Mouse (Mus musculus): ENCODE data around the gene Kpna3. TPM values are rescaled to one million over a fixed set of nuclear protein-coding genes. Genes with fewer than 3 reads are reported as not detected.

Gene Kpna3
- polyA plus RNA-seq, 1 experiment: 129 TPM

- H3K27me3 ChIP-seq (ENCODE audit: control insufficient read depth, insufficient read depth, low read length, poor library complexity, severe bottlenecking): no peaks in the 10 kb centered on the region
- H3K9me3 ChIP-seq (replicated peaks; ENCODE audit: control insufficient read depth, insufficient read depth, low read length, poor library complexity, severe bottlenecking): no peaks in the 10 kb centered on the region
Measured at GRCm38 (mm10) chr14:61410020-61410419, 29.7 kb downstream of the Kpna3 start.

GRCm38 (mm10) chr14:61407055-61407454 lies 32.6 kb downstream of the Kpna3 start:
- Histone ChIP-seq H3K9ac (ENCODE audit: low read depth, poor library complexity, severe bottlenecking) (no peak overlapping the region), H3K36me3 (ENCODE audit: control insufficient read depth, insufficient read depth, low read length, poor library complexity, severe bottlenecking) (peaks cover 3% of the 10 kb centered on the region), H3K27ac (ENCODE audit: insufficient read depth, low read length) (no peak overlapping the region), H3K9me3 (replicated peaks; ENCODE audit: control insufficient read depth, insufficient read depth, low read length, poor library complexity, severe bottlenecking) (no peaks in the 10 kb centered on the region), H3K4me3 (ENCODE audit: low read depth, low read length) (no peak overlapping the region), H3K27me3 (ENCODE audit: control insufficient read depth, insufficient read depth, low read length, poor library complexity, severe bottlenecking) (no peaks in the 10 kb centered on the region), H3K4me1 (ENCODE audit: control insufficient read depth, insufficient read depth, low read length) (no peaks in the 10 kb centered on the region)
- no peak for TF ChIP-seq EP300 (IDR thresholded peaks at IDR 0.05; ENCODE audit: insufficient read depth, low read depth, low read length)
- TF ChIP-seq CTCF (IDR thresholded peaks at IDR 0.05; ENCODE audit: low read depth, low read length): no peak
- no peak for TF ChIP-seq POLR2A (IDR thresholded peaks at IDR 0.05; ENCODE audit: insufficient read depth, low read length)

More at GRCm38 (mm10) chr14:61410020-61410419, 29.7 kb downstream of the Kpna3 start:
- no peak for TF ChIP-seq CTCF (IDR thresholded peaks at IDR 0.05; ENCODE audit: low read depth, low read length)
- TF ChIP-seq EP300 (IDR thresholded peaks at IDR 0.05; ENCODE audit: insufficient read depth, low read depth, low read length): no peak
- TF ChIP-seq POLR2A (IDR thresholded peaks at IDR 0.05; ENCODE audit: insufficient read depth, low read length): no peak
- Histone ChIP-seq H3K4me1 (ENCODE audit: control insufficient read depth, insufficient read depth, low read length) (no peaks in the 10 kb centered on the region), H3K9ac (ENCODE audit: low read depth, poor library complexity, severe bottlenecking) (no peak overlapping the region), H3K4me3 (ENCODE audit: low read depth, low read length) (no peak overlapping the region), H3K36me3 (ENCODE audit: control insufficient read depth, insufficient read depth, low read length, poor library complexity, severe bottlenecking) (no peaks in the 10 kb centered on the region), H3K27ac (ENCODE audit: insufficient read depth, low read length) (no peak overlapping the region)

GRCm38 (mm10) chr14:61405761-61406160 lies 33.9 kb downstream of the Kpna3 start:
- no peak overlapping the region for H3K27ac ChIP-seq (ENCODE audit: insufficient read depth, low read length)
- H3K4me3 ChIP-seq (ENCODE audit: low read depth, low read length): no peak overlapping the region
- no peak overlapping the region for H3K9ac ChIP-seq (ENCODE audit: low read depth, poor library complexity, severe bottlenecking)
- no peaks in the 10 kb centered on the region for H3K4me1 ChIP-seq (ENCODE audit: control insufficient read depth, insufficient read depth, low read length)
- H3K36me3 ChIP-seq (ENCODE audit: control insufficient read depth, insufficient read depth, low read length, poor library complexity, severe bottlenecking): peaks cover 3% of the 10 kb centered on the region
- TF ChIP-seq POLR2A (IDR thresholded peaks at IDR 0.05; ENCODE audit: insufficient read depth, low read length) (no peak), EP300 (IDR thresholded peaks at IDR 0.05; ENCODE audit: insufficient read depth, low read depth, low read length) (no peak), CTCF (IDR thresholded peaks at IDR 0.05; ENCODE audit: low read depth, low read length) (no peak)
- H3K27me3 ChIP-seq (ENCODE audit: control insufficient read depth, insufficient read depth, low read length, poor library complexity, severe bottlenecking): no peaks in the 10 kb centered on the region
- no peaks in the 10 kb centered on the region for H3K9me3 ChIP-seq (replicated peaks; ENCODE audit: control insufficient read depth, insufficient read depth, low read length, poor library complexity, severe bottlenecking)

GRCm38 (mm10) chr14:61404941-61405340 lies 34.7 kb downstream of the Kpna3 start:
- no peaks in the 10 kb centered on the region for H3K4me1 ChIP-seq (ENCODE audit: control insufficient read depth, insufficient read depth, low read length)
- no peak overlapping the region for H3K27ac ChIP-seq (ENCODE audit: insufficient read depth, low read length)
- TF ChIP-seq EP300 (IDR thresholded peaks at IDR 0.05; ENCODE audit: insufficient read depth, low read depth, low read length) (no peak), POLR2A (IDR thresholded peaks at IDR 0.05; ENCODE audit: insufficient read depth, low read length) (no peak), CTCF (IDR thresholded peaks at IDR 0.05; ENCODE audit: low read depth, low read length) (no peak)
- no peaks in the 10 kb centered on the region for H3K27me3 ChIP-seq (ENCODE audit: control insufficient read depth, insufficient read depth, low read length, poor library complexity, severe bottlenecking)
- no peaks in the 10 kb centered on the region for H3K9me3 ChIP-seq (replicated peaks; ENCODE audit: control insufficient read depth, insufficient read depth, low read length, poor library complexity, severe bottlenecking)
- no peak overlapping the region for H3K4me3 ChIP-seq (ENCODE audit: low read depth, low read length)
- H3K9ac ChIP-seq (ENCODE audit: low read depth, poor library complexity, severe bottlenecking): no peak overlapping the region
- peaks cover 7% of the 10 kb centered on the region for H3K36me3 ChIP-seq (ENCODE audit: control insufficient read depth, insufficient read depth, low read length, poor library complexity, severe bottlenecking)

GRCm38 (mm10) chr14:61394745-61395144 lies 44.9 kb downstream of the Kpna3 start:
- H3K4me3 ChIP-seq (ENCODE audit: low read depth, low read length): no peak overlapping the region
- no peaks in the 10 kb centered on the region for H3K4me1 ChIP-seq (ENCODE audit: control insufficient read depth, insufficient read depth, low read length)
- H3K27ac ChIP-seq (ENCODE audit: insufficient read depth, low read length): no peak overlapping the region
- H3K36me3 ChIP-seq (ENCODE audit: control insufficient read depth, insufficient read depth, low read length, poor library complexity, severe bottlenecking): peaks cover 22% of the 10 kb centered on the region
- no peak for TF ChIP-seq POLR2A (IDR thresholded peaks at IDR 0.05; ENCODE audit: insufficient read depth, low read length)
- TF ChIP-seq EP300 (IDR thresholded peaks at IDR 0.05; ENCODE audit: insufficient read depth, low read depth, low read length): no peak
- no peak for TF ChIP-seq CTCF (IDR thresholded peaks at IDR 0.05; ENCODE audit: low read depth, low read length)
- no peaks in the 10 kb centered on the region for H3K27me3 ChIP-seq (ENCODE audit: control insufficient read depth, insufficient read depth, low read length, poor library complexity, severe bottlenecking)
- H3K9ac ChIP-seq (ENCODE audit: low read depth, poor library complexity, severe bottlenecking): no peak overlapping the region
- H3K9me3 ChIP-seq (replicated peaks; ENCODE audit: control insufficient read depth, insufficient read depth, low read length, poor library complexity, severe bottlenecking): no peaks in the 10 kb centered on the region

- TF ChIP-seq EP300 (IDR thresholded peaks at IDR 0.05; ENCODE audit: insufficient read depth, low read depth, low read length): no peak
- TF ChIP-seq POLR2A (IDR thresholded peaks at IDR 0.05; ENCODE audit: insufficient read depth, low read length): no peak
- TF ChIP-seq CTCF (IDR thresholded peaks at IDR 0.05; ENCODE audit: low read depth, low read length): no peak
- Histone ChIP-seq H3K9me3 (replicated peaks; ENCODE audit: control insufficient read depth, insufficient read depth, low read length, poor library complexity, severe bottlenecking) (no peaks in the 10 kb centered on the region), H3K27me3 (ENCODE audit: control insufficient read depth, insufficient read depth, low read length, poor library complexity, severe bottlenecking) (no peaks in the 10 kb centered on the region), H3K9ac (ENCODE audit: low read depth, poor library complexity, severe bottlenecking) (no peak overlapping the region), H3K4me3 (ENCODE audit: low read depth, low read length) (no peak overlapping the region), H3K4me1 (ENCODE audit: control insufficient read depth, insufficient read depth, low read length) (no peaks in the 10 kb centered on the region), H3K27ac (ENCODE audit: insufficient read depth, low read length) (no peak overlapping the region), H3K36me3 (ENCODE audit: control insufficient read depth, insufficient read depth, low read length, poor library complexity, severe bottlenecking) (peaks cover 17% of the 10 kb centered on the region)
Measured at GRCm38 (mm10) chr14:61390586-61390985, 49.1 kb downstream of the Kpna3 start.

All from ES-Bruce4 (cell line).